Mouse (Mus musculus): ENCODE data around the gene Zfand2a. TPM values are rescaled to one million over a fixed set of nuclear protein-coding genes. Genes with fewer than 3 reads are reported as not detected.

The Zfand2a gene
- polyA plus RNA-seq, 1 experiment from 2014 or later = 7.6 TPM

DNA sequence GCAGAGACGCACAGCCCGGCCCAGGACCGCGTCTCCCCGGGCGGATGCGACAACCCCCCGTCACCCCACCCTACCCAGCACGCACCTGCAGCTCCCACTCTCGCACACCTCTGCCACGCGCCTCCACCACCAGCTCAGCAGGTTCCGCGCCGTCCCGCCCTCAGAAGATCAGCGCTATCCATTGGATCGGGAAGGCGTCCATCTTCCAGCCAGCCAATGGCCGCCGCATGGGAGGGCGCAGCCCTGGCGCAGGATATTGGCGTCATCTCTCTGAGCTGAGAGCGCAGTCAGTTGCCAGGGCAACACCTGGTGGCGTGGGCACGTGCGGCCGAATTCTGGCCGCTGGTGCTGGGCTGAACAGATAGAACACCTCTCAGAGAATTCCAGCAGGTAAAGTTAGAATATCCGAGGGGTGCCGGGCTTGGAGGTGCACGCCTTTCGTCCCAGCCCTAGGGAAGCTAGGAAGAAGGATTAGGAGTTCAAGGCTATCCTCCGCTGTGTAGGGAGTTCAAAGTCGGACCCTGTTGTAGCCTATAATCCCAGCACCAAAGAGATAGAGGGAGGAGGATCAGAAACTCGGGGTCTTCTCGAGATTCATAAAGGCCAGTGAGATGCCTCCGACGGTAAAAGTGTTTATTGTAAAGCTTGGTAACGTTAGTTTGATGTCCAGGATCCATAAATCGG is 23.8 kb downstream of the Zfand2a start, which contains the start of gene 3110082I17Rik:
3110082I17Rik (minus strand) TSS at position 144 of the 684 bp plus-strand sequence.
- Histone ChIP-seq H3K4me3 (replicated peaks; ENCODE audit: low read depth, low read length) (peak within 1 kb of the TSS; percentile 61), H3K4me1 (replicated peaks; ENCODE audit: insufficient read depth, low read length) (peaks cover 4% of the 10 kb centered on the region; the same call in 1 of the 2 replicates), H3K9ac (ENCODE audit: low read depth, low read length) (peak within 1 kb of the TSS; percentile 64), H3K4me2 (ENCODE audit: low read length) (peak within 1 kb of the TSS; percentile 82), H3K36me3 (ENCODE audit: insufficient read depth, low read length) (no peaks in the 10 kb centered on the region), H3K9me3 (replicated peaks; ENCODE audit: low read length) (no peaks in the 10 kb centered on the region), H3K27me3 (ENCODE audit: insufficient read depth, low read length) (no peaks in the 10 kb centered on the region), H3K27ac (no peak within 1 kb of the TSS)
- ATAC-seq (replicated peaks; ENCODE audit: low FRiP score, low read depth) (peak; percentile 98), DNase-seq (ENCODE audit: low spot score) (peak; percentile 96)
- TF ChIP-seq CTCF (IDR thresholded peaks at IDR 0.05; ENCODE audit: low read depth) = no peak
- 4% methylated on average over 42 of the region's 42 CpGs for WGBS

DNA sequence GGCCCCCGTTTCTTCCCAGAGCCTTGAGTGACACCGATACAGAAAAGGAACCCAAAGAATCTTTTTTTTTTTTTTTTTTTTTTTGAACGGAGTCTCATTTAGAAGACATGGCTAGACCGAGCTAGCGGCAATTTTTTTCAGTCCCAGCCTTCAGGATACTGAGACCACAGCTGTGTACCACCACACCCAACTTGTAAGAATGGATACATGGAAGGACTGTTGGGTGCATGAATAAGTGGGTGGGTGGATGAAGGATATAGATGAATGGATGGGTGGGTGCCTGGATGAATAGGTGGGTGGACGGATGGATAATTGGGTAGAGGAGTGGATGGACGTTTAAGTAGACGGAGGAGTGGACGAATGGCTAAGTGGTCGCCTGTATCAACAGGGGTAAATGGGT is 24.4 kb downstream of the Zfand2a start:
- H3K4me3 ChIP-seq (replicated peaks; ENCODE audit: low read depth, low read length) = peak overlapping the region; percentile 61
- H3K4me2 ChIP-seq (ENCODE audit: low read length) = peak overlapping the region; percentile 82
- H3K27ac ChIP-seq = no peak overlapping the region
- no peak for TF ChIP-seq CTCF (IDR thresholded peaks at IDR 0.05; ENCODE audit: low read depth)
- peak overlapping the region; percentile 64 for H3K9ac ChIP-seq (ENCODE audit: low read depth, low read length)
- ATAC-seq (replicated peaks; ENCODE audit: low FRiP score, low read depth) (peak; percentile 5; the same call in 1 of the 2 replicates), DNase-seq (ENCODE audit: low spot score) (no peak)
- no peaks in the 10 kb centered on the region for H3K36me3 ChIP-seq (ENCODE audit: insufficient read depth, low read length)
- no peaks in the 10 kb centered on the region for H3K9me3 ChIP-seq (replicated peaks; ENCODE audit: low read length)
- WGBS = 6% methylated on average over 10 of the region's 10 CpGs
- H3K4me1 ChIP-seq (replicated peaks; ENCODE audit: insufficient read depth, low read length) = peaks cover 4% of the 10 kb centered on the region; the same call in 1 of the 2 replicates
- H3K27me3 ChIP-seq (ENCODE audit: insufficient read depth, low read length) = no peaks in the 10 kb centered on the region

DNA sequence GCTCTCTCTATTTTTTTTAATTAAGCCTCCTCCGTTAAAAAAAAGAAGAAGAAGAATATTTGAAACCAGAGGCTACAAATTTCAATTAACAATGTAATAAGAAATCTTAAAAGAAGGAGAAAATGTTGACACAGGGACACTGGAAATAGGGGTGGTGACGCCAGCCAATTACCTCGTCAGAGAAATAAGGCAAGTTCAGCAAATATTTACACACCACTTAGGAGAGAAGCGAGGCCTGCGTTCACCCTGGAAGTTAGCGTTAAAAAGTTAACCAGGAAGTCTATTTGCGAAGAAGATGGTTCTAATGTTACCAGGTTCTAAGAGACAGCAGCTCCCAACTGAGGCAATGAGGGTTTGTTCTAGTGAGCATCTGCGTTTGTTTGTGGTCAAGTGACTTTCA is 27.1 kb downstream of the Zfand2a start:
- ATAC-seq (replicated peaks; ENCODE audit: low FRiP score, low read depth) (no peak), DNase-seq (ENCODE audit: low spot score) (no peak)
- H3K9me3 ChIP-seq (replicated peaks; ENCODE audit: low read length) = no peaks in the 10 kb centered on the region
- H3K4me1 ChIP-seq (replicated peaks; ENCODE audit: insufficient read depth, low read length) = peaks cover 4% of the 10 kb centered on the region; the same call in 1 of the 2 replicates
- no peaks in the 10 kb centered on the region for H3K36me3 ChIP-seq (ENCODE audit: insufficient read depth, low read length)
- H3K4me2 ChIP-seq (ENCODE audit: low read length) = no peak overlapping the region
- H3K4me3 ChIP-seq (replicated peaks; ENCODE audit: low read depth, low read length) = no peak overlapping the region
- no peaks in the 10 kb centered on the region for H3K27me3 ChIP-seq (ENCODE audit: insufficient read depth, low read length)
- 85% methylated on average over 8 of the region's 8 CpGs for WGBS
- H3K27ac ChIP-seq = no peak overlapping the region
- TF ChIP-seq CTCF (IDR thresholded peaks at IDR 0.05; ENCODE audit: low read depth) = no peak
- H3K9ac ChIP-seq (ENCODE audit: low read depth, low read length) = no peak overlapping the region

GRCm38 (mm10) chr5:139455166-139455565 is 29.2 kb downstream of the Zfand2a start:
- 92% methylated on average over 12 of the region's 12 CpGs for WGBS
- H3K27ac ChIP-seq = no peak overlapping the region
- no peaks in the 10 kb centered on the region for H3K9me3 ChIP-seq (replicated peaks; ENCODE audit: low read length)
- no peak for TF ChIP-seq CTCF (IDR thresholded peaks at IDR 0.05; ENCODE audit: low read depth)
- no peak for DNase-seq (ENCODE audit: low spot score)
- H3K9ac ChIP-seq (ENCODE audit: low read depth, low read length) = no peak overlapping the region
- H3K4me2 ChIP-seq (ENCODE audit: low read length) = no peak overlapping the region
- ATAC-seq (replicated peaks; ENCODE audit: low FRiP score, low read depth) = no peak
- no peak overlapping the region for H3K4me3 ChIP-seq (replicated peaks; ENCODE audit: low read depth, low read length)
- H3K4me1 ChIP-seq (replicated peaks; ENCODE audit: insufficient read depth, low read length) = peaks cover 5% of the 10 kb centered on the region; the same call in 1 of the 2 replicates
- no peaks in the 10 kb centered on the region for H3K27me3 ChIP-seq (ENCODE audit: insufficient read depth, low read length)
- no peaks in the 10 kb centered on the region for H3K36me3 ChIP-seq (ENCODE audit: insufficient read depth, low read length)

DNA sequence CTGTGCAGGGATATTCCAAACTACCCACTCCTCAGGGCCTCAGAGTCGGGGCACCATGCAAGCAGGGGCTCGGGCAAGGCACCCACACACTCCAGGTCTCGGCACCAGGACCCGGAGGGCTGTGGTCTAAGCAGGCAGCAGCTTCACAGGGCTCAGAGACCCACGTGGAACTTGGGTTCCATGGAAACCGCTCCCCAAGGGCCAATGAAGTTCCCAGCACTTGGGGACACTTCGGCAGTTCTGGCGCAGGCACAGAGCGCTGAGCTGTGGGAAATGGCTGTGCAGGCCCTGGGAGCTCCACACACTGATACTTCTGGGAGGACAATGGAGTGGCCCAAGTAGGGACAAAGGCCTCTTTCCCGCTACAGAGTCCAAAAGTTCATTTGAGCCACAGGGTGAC is 31.3 kb downstream of the Zfand2a start:
- H3K9ac ChIP-seq (ENCODE audit: low read depth, low read length) = no peak overlapping the region
- no peak for TF ChIP-seq CTCF (IDR thresholded peaks at IDR 0.05; ENCODE audit: low read depth)
- no peaks in the 10 kb centered on the region for H3K9me3 ChIP-seq (replicated peaks; ENCODE audit: low read length)
- H3K27me3 ChIP-seq (ENCODE audit: insufficient read depth, low read length) = no peaks in the 10 kb centered on the region
- no peak overlapping the region for H3K4me2 ChIP-seq (ENCODE audit: low read length)
- H3K4me3 ChIP-seq (replicated peaks; ENCODE audit: low read depth, low read length) = no peak overlapping the region
- no peaks in the 10 kb centered on the region for H3K36me3 ChIP-seq (ENCODE audit: insufficient read depth, low read length)
- no peak overlapping the region for H3K27ac ChIP-seq
- no peak for ATAC-seq (replicated peaks; ENCODE audit: low FRiP score, low read depth)
- DNase-seq (ENCODE audit: low spot score) = no peak
- 89% methylated on average over 10 of the region's 10 CpGs for WGBS
- peaks cover 8% of the 10 kb centered on the region; the same call in 1 of the 2 replicates for H3K4me1 ChIP-seq (replicated peaks; ENCODE audit: insufficient read depth, low read length)

GRCm38 (mm10) chr5:139449926-139450325 is 34.4 kb downstream of the Zfand2a start:
- Histone ChIP-seq H3K4me2 (ENCODE audit: low read length) (no peak overlapping the region), H3K9ac (ENCODE audit: low read depth, low read length) (0 out of 2 replicates have a peak overlapping the region, but pooled peaks have one; percentile 4), H3K4me1 (replicated peaks; ENCODE audit: insufficient read depth, low read length) (peaks cover 8% of the 10 kb centered on the region; the same call in 1 of the 2 replicates), H3K9me3 (replicated peaks; ENCODE audit: low read length) (no peaks in the 10 kb centered on the region), H3K27me3 (ENCODE audit: insufficient read depth, low read length) (no peaks in the 10 kb centered on the region), H3K4me3 (replicated peaks; ENCODE audit: low read depth, low read length) (no peak overlapping the region), H3K36me3 (ENCODE audit: insufficient read depth, low read length) (no peaks in the 10 kb centered on the region), H3K27ac (peak overlapping the region; percentile 47; the same call in 1 of the 2 replicates)
- DNase-seq (ENCODE audit: low spot score) = peak; percentile 36
- no peak for TF ChIP-seq CTCF (IDR thresholded peaks at IDR 0.05; ENCODE audit: low read depth)
- ATAC-seq (replicated peaks; ENCODE audit: low FRiP score, low read depth) = no peak; the same call in 1 of the 2 replicates
- 36% methylated on average over 4 of the region's 4 CpGs for WGBS

Data from kidney, postnatal 0 days (tissue).